Mouse (Mus musculus) brain, embryonic 14.5 days (tissue): ENCODE measurements at regions not wholly inside any gene's neighbourhood (a gene's known extent, or its start where the extent isn't known, plus 50 kb on each side); places are given as distances from the start of the nearest gene placed in this dataset.

Experiments used
- CTCF ChIP-seq: fragments of 200-500 bp; IDR thresholded peaks from 2 replicates; pipeline ENCODE4 v1.5.1; 2012; ENCODE audit warnings: inconsistent platforms, mild to moderate bottlenecking, moderate library complexity, borderline replicate concordance; ENCODE audit not compliant: insufficient read depth, insufficient read length; ENCODE audit errors: extremely low read depth
- POLR2A ChIP-seq: fragments of 200-500 bp; IDR thresholded peaks from 2 replicates; pipeline ENCODE4 v1.6.1; 2012; ENCODE audit warnings: mild to moderate bottlenecking, inconsistent platforms, borderline replicate concordance; ENCODE audit not compliant: poor library complexity, insufficient read depth, insufficient read length, severe bottlenecking; ENCODE audit errors: extremely low read depth

DNA sequence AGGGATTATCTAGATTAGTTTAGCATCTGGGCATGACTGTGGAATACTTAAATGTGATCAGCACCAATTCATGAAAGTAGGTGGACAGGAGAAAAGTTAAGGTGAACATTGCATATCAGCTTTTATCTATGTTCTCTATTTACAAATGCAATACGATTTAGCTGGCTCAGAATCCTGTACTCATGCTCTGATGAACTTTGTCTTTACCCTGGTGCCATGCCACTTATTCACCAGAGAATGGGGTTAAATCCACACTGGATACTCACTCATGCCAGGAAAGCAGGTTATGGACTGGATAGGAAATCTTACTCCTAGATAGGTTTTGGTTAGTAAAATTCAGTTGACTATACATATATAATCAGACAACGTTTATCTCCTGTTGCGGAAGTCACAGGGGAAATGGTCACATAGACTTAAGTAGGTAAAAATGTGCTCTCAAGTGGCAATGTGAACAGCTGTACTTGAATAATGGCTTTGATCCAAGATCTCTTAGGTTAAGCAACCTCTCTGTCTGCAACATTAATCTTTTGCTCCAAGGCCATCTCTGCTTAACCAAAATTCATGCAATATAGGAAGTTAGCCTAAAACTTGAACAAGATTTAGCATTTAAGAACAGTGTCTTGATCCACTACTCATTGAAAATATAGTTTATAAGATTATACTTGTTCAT, 1206.7 kb upstream of the Ppp6c start:
- TF ChIP-seq CTCF = no peak
- no peak for TF ChIP-seq POLR2A
